Mouse (Mus musculus) neural tube, embryonic 12.5 days (tissue): Measurements from ENCODE around the gene Cd4. TPM values are rescaled to one million over a fixed set of nuclear protein-coding genes. Genes with fewer than 3 reads are reported as not detected.

Experiments used
- ATAC-seq: fragments of 200-750 bp; cut with Nextera tagmentation; 2 replicates; pipeline ENCODE4 v1.8.0; 2017; ENCODE audit warnings: low read depth, mild to moderate bottlenecking, moderate TSS enrichment, moderate library complexity; ENCODE audit not compliant: low FRiP score
- H3K27ac ChIP-seq: fragments of 300-500 bp; sonication (generic); 2 replicates; pipeline ENCODE4 v1.5.1; 2016
- H3K27me3 ChIP-seq: fragments of 300-500 bp; sonication (generic); replicated peaks from 2 replicates; pipeline ENCODE4 v1.6.1; 2016; ENCODE audit warnings: mild to moderate bottlenecking
- H3K36me3 ChIP-seq: fragments of 300-500 bp; sonication (generic); 2 replicates; pipeline ENCODE4 v1.6.1; 2016; ENCODE audit warnings: mild to moderate bottlenecking
- H3K4me1 ChIP-seq: fragments of 300-500 bp; sonication (generic); 2 replicates; pipeline ENCODE4 v1.6.1; 2016
- H3K4me2 ChIP-seq: fragments of 300-500 bp; sonication (generic); replicated peaks from 2 replicates; pipeline ENCODE4 v1.6.1; 2016; ENCODE audit warnings: mild to moderate bottlenecking
- H3K4me3 ChIP-seq: fragments of 300-500 bp; sonication (generic); 2 replicates; pipeline ENCODE4 v1.5.1; 2016
- H3K9ac ChIP-seq: fragments of 300-500 bp; sonication (generic); 2 replicates; pipeline ENCODE4 v1.6.1; 2016; ENCODE audit warnings: mild to moderate bottlenecking
- H3K9me3 ChIP-seq: fragments of 300-500 bp; sonication (generic); 2 replicates; pipeline ENCODE4 v1.6.1; 2016; ENCODE audit warnings: mild to moderate bottlenecking
- WGBS: fragments of 180-500 bp; shearing (Covaris S2); methylation state at CpG from one replicate; pipeline ENCODE4 v1.1.7; 2016; 5-methylcytosine and 5-hydroxymethylcytosine counted together
- polyA plus RNA-seq: library from polyadenylated mRNA; unstranded; fragments of >200 nt; fragmentation: Nextera tagmentation; extraction: Ambion mirVana; gene quantifications from 2 replicates; pipeline ENCODE4 v1.2.1, GENCODE M21; 2016

The Cd4 gene
- 0.06 TPM in 1 of 2 replicates, not detected in the other for polyA plus RNA-seq

GRCm38 (mm10) chr6:124887986-124888385, at the start of gene Cd4:
Gene Cd4, minus strand, starts transcription at chr6:124888221.
- Histone ChIP-seq H3K36me3 (no peaks in the 10 kb centered on the region), H3K4me1 (no peaks in the 10 kb centered on the region), H3K27ac (no peak within 1 kb of the TSS), H3K27me3 (no peaks in the 10 kb centered on the region), H3K9ac (no peak within 1 kb of the TSS), H3K4me3 (no peak within 1 kb of the TSS), H3K4me2 (no peak within 1 kb of the TSS), H3K9me3 (no peaks in the 10 kb centered on the region)
- ATAC-seq = no peak
- 88% methylated on average over 9 of the region's 9 CpGs for WGBS

- no peak overlapping the region for H3K4me3 ChIP-seq
- no peaks in the 10 kb centered on the region for H3K27me3 ChIP-seq
- no peaks in the 10 kb centered on the region for H3K9me3 ChIP-seq
- no peak overlapping the region for H3K27ac ChIP-seq
- WGBS = 92% methylated on average over 2 of the region's 2 CpGs
- no peak overlapping the region for H3K4me2 ChIP-seq
- no peak for ATAC-seq
- H3K9ac ChIP-seq = no peak overlapping the region
- peaks cover 66% of the 10 kb centered on the region for H3K36me3 ChIP-seq
- H3K4me1 ChIP-seq = peaks cover 5% of the 10 kb centered on the region
Observed at GRCm38 (mm10) chr6:124937493-124937892, 49.5 kb upstream of the Cd4 start.

- Histone ChIP-seq H3K27ac (no peak overlapping the region), H3K27me3 (no peaks in the 10 kb centered on the region), H3K4me2 (no peak overlapping the region), H3K9me3 (no peaks in the 10 kb centered on the region), H3K9ac (no peak overlapping the region), H3K4me3 (no peak overlapping the region), H3K4me1 (peaks cover 11% of the 10 kb centered on the region), H3K36me3 (peaks cover 67% of the 10 kb centered on the region)
- WGBS = 79% methylated on average over 1 of the region's 1 CpGs
- no peak for ATAC-seq
Observed at GRCm38 (mm10) chr6:124936681-124937080, 48.7 kb upstream of the Cd4 start.

- Histone ChIP-seq H3K9ac (no peak overlapping the region), H3K36me3 (peaks cover 62% of the 10 kb centered on the region), H3K4me2 (no peak overlapping the region), H3K4me3 (no peak overlapping the region), H3K27me3 (no peaks in the 10 kb centered on the region), H3K4me1 (peaks cover 20% of the 10 kb centered on the region), H3K9me3 (no peaks in the 10 kb centered on the region), H3K27ac (no peak overlapping the region)
- 94% methylated on average over 7 of the region's 7 CpGs for WGBS
- no peak for ATAC-seq
Observed at GRCm38 (mm10) chr6:124934670-124935069, 46.6 kb upstream of the Cd4 start.

- peak overlapping the region; percentile 92; the same call in 1 of the 2 replicates for H3K4me2 ChIP-seq
- H3K4me3 ChIP-seq = peak overlapping the region; percentile 5; the same call in 1 of the 2 replicates
- H3K27me3 ChIP-seq = no peaks in the 10 kb centered on the region
- ATAC-seq = no peak
- peaks cover 51% of the 10 kb centered on the region for H3K36me3 ChIP-seq
- no peak overlapping the region for H3K27ac ChIP-seq
- 89% methylated on average over 3 of the region's 3 CpGs for WGBS
- no peaks in the 10 kb centered on the region for H3K9me3 ChIP-seq
- H3K4me1 ChIP-seq = peaks cover 20% of the 10 kb centered on the region
- no peak overlapping the region for H3K9ac ChIP-seq
Observed at GRCm38 (mm10) chr6:124933127-124933526, 45.1 kb upstream of the Cd4 start.

GRCm38 (mm10) chr6:124932314-124932695, 44.3 kb upstream of the Cd4 start:
- no peak for ATAC-seq
- Histone ChIP-seq H3K4me2 (peak overlapping the region; percentile 92), H3K27me3 (no peaks in the 10 kb centered on the region), H3K9ac (peak overlapping the region; percentile 99), H3K4me1 (peaks cover 20% of the 10 kb centered on the region), H3K27ac (0 out of 2 replicates have a peak overlapping the region, but pooled peaks have one; percentile 87), H3K36me3 (peaks cover 43% of the 10 kb centered on the region), H3K9me3 (no peaks in the 10 kb centered on the region), H3K4me3 (peak overlapping the region; percentile 97)
- 55% methylated on average over 12 of the region's 12 CpGs for WGBS

- WGBS = 1% methylated on average over 48 of the region's 48 CpGs
- no peaks in the 10 kb centered on the region for H3K27me3 ChIP-seq
- H3K27ac ChIP-seq = peak overlapping the region; percentile 87
- H3K4me3 ChIP-seq = peak overlapping the region; percentile 97
- H3K4me1 ChIP-seq = peaks cover 20% of the 10 kb centered on the region
- peaks cover 40% of the 10 kb centered on the region for H3K36me3 ChIP-seq
- ATAC-seq = peak; percentile 42
- peak overlapping the region; percentile 99 for H3K9ac ChIP-seq
- H3K9me3 ChIP-seq = no peaks in the 10 kb centered on the region
- peak overlapping the region; percentile 92 for H3K4me2 ChIP-seq
Observed at GRCm38 (mm10) chr6:124931525-124932313, 43.7 kb upstream of the Cd4 start.

- under 1% methylated on average over 59 of the region's 64 CpGs for WGBS
- H3K36me3 ChIP-seq = peaks cover 33% of the 10 kb centered on the region
Observed at GRCm38 (mm10) chr6:124930754-124931524, 42.9 kb upstream of the Cd4 start, which contains the start of gene Mlf2. Gene Mlf2, plus strand, starts transcription at chr6:124931386.

GRCm38 (mm10) chr6:124930231-124930630, 42.2 kb upstream of the Cd4 start:
- peaks cover 26% of the 10 kb centered on the region for H3K36me3 ChIP-seq
- 0 out of 2 replicates have a peak overlapping the region, but pooled peaks have one; percentile 21 for H3K9ac ChIP-seq
- peaks cover 20% of the 10 kb centered on the region for H3K4me1 ChIP-seq
- no peaks in the 10 kb centered on the region for H3K9me3 ChIP-seq
- no peak overlapping the region for H3K27ac ChIP-seq
- peak overlapping the region; percentile 92 for H3K4me2 ChIP-seq
- no peak for ATAC-seq
- no peaks in the 10 kb centered on the region for H3K27me3 ChIP-seq
- H3K4me3 ChIP-seq = peak overlapping the region; percentile 97; the same call in 1 of the 2 replicates
- WGBS = 48% methylated on average over 1 of the region's 1 CpGs

More at GRCm38 (mm10) chr6:124930754-124931524, 42.9 kb upstream of the Cd4 start, which contains the start of gene Mlf2:
- Histone ChIP-seq H3K27me3 (no peaks in the 10 kb centered on the region), H3K27ac (peak within 1 kb of the TSS; percentile 87), H3K4me3 (peak within 1 kb of the TSS; percentile 97), H3K4me2 (peak within 1 kb of the TSS; percentile 92), H3K9ac (peak within 1 kb of the TSS; percentile 99), H3K4me1 (peaks cover 20% of the 10 kb centered on the region), H3K9me3 (no peaks in the 10 kb centered on the region)
- ATAC-seq = peak; percentile 94

- Histone ChIP-seq H3K27me3 (no peaks in the 10 kb centered on the region), H3K9me3 (no peaks in the 10 kb centered on the region), H3K4me3 (no peak overlapping the region), H3K36me3 (no peaks in the 10 kb centered on the region), H3K27ac (no peak overlapping the region), H3K4me1 (peaks cover 9% of the 10 kb centered on the region), H3K9ac (no peak overlapping the region), H3K4me2 (no peak overlapping the region)
- no peak for ATAC-seq
- WGBS = 62% methylated on average over 5 of the region's 5 CpGs
Observed at GRCm38 (mm10) chr6:124925941-124926340, 37.9 kb upstream of the Cd4 start.

GRCm38 (mm10) chr6:124925173-124925793, 37.3 kb upstream of the Cd4 start:
- no peak overlapping the region for H3K4me3 ChIP-seq
- H3K27ac ChIP-seq = no peak overlapping the region
- no peaks in the 10 kb centered on the region for H3K9me3 ChIP-seq
- H3K36me3 ChIP-seq = no peaks in the 10 kb centered on the region
- WGBS = 35% methylated on average over 12 of the region's 12 CpGs
- peaks cover 11% of the 10 kb centered on the region for H3K4me1 ChIP-seq
- no peak overlapping the region for H3K4me2 ChIP-seq
- H3K9ac ChIP-seq = no peak overlapping the region
- no peak for ATAC-seq
- H3K27me3 ChIP-seq = no peaks in the 10 kb centered on the region

GRCm38 (mm10) chr6:124921539-124921938, 33.5 kb upstream of the Cd4 start:
- Histone ChIP-seq H3K4me2 (no peak overlapping the region), H3K27me3 (no peaks in the 10 kb centered on the region), H3K4me1 (peaks cover 21% of the 10 kb centered on the region), H3K9me3 (no peaks in the 10 kb centered on the region), H3K27ac (no peak overlapping the region), H3K4me3 (no peak overlapping the region), H3K36me3 (no peaks in the 10 kb centered on the region), H3K9ac (no peak overlapping the region)
- WGBS = 73% methylated on average over 4 of the region's 4 CpGs
- no peak for ATAC-seq
